Mouse (Mus musculus) MEL (cell line): ENCODE measurements around the gene Mrpl58.

Source experiments
- CTCF ChIP-seq, 3 experiments: IDR thresholded peaks in 2 of 3; conservative IDR thresholded peaks in 1 of 3; 2 replicates each; pipeline ENCODE4 v1.5.1; 2011 to 2012; ENCODE audit warnings: low read length in 3 of 3, low read depth in 2 of 3, mild to moderate bottlenecking in 2 of 3, improper control_type of control experiment in 1 of 3, inconsistent platforms in 1 of 3, mixed read lengths in 1 of 3, moderate library complexity in 1 of 3; ENCODE audit not compliant: control insufficient read depth in 1 of 3, insufficient read depth in 1 of 3, poor library complexity in 1 of 3, severe bottlenecking in 1 of 3
- GATA1 ChIP-seq: IDR thresholded peaks from 2 replicates; pipeline ENCODE4 v1.6.1; 2011; ENCODE audit warnings: low read depth, low read length, improper control_type of control experiment
- NRF1 ChIP-seq: IDR thresholded peaks from 2 replicates; pipeline ENCODE4 v1.6.1; 2014; ENCODE audit warnings: low read depth, mild to moderate bottlenecking, inconsistent platforms, low read length, improper control_type of control experiment, moderate library complexity; ENCODE audit not compliant: poor library complexity, insufficient read depth, severe bottlenecking
- POLR2A ChIP-seq, 2 experiments: IDR thresholded peaks; 2 replicates each; pipeline ENCODE4 v1.6.1; 2011 to 2012; ENCODE audit warnings: low read length in 2 of 2, mild to moderate bottlenecking in 2 of 2, control low read depth in 1 of 2, improper control_type of control experiment in 1 of 2, low read depth in 1 of 2, moderate library complexity in 1 of 2; ENCODE audit not compliant: control insufficient read depth in 1 of 2, insufficient read depth in 1 of 2, poor library complexity in 1 of 2
- RAD21 ChIP-seq: IDR thresholded peaks from 2 replicates; pipeline ENCODE4 v1.6.1; 2011; ENCODE audit warnings: mild to moderate bottlenecking, low read depth, low read length, improper control_type of control experiment
- SIN3A ChIP-seq: IDR thresholded peaks from 2 replicates; pipeline ENCODE4 v1.6.1; 2012; ENCODE audit warnings: low read length, improper control_type of control experiment, inconsistent platforms
- TCF12 ChIP-seq: IDR thresholded peaks from 2 replicates; pipeline ENCODE4 v1.6.1; 2014; ENCODE audit warnings: low read depth, mild to moderate bottlenecking, inconsistent platforms, low read length, improper control_type of control experiment, moderate library complexity

DNA sequence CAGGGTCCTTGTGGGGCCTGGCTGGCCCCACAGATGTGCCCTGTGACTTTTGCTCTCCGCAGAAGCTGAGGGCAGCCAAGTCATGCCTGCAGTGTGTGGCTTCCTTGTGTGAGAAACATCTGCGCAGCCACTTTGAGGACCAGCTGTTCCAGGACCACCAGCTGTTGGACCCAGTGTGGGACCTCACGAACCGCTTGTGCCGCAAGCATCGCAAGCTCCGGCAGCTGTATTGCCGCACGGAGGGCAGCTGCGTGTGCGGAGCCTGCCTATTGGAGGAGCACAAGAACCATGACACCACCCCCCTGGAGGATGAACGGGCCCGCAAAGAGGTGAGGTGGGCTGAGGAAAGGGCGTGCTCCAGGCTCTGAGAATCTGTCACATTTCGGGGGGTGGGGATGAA, 37.9 kb downstream of the Mrpl58 start:
- no peak for TF ChIP-seq POLR2A (IDR thresholded peaks at IDR 0.05; ENCODE audit: control insufficient read depth in 1 of 2, insufficient read depth in 1 of 2, low read depth in 1 of 2, low read length in 2 of 2, poor library complexity in 1 of 2)
- TF ChIP-seq NRF1: no peak
- no peak for TF ChIP-seq CTCF (IDR thresholded peaks at IDR 0.05 in 2 of 3, conservative IDR thresholded peaks at IDR 0.05 in 1 of 3; ENCODE audit: control insufficient read depth in 1 of 3, insufficient read depth in 1 of 3, low read depth in 2 of 3, low read length in 3 of 3, poor library complexity in 1 of 3, severe bottlenecking in 1 of 3)
- TF ChIP-seq TCF12: no peak
- no peak for TF ChIP-seq RAD21
- TF ChIP-seq SIN3A: no peak
- no peak for TF ChIP-seq GATA1
